ENCODE assay signal across 8 mouse cellular contexts in genomic region chr11:106750121-106750751, GRCm38 (mm10). TPM values are rescaled to one million over a fixed set of nuclear protein-coding genes. Genes with fewer than 3 reads are reported as not detected.
DNase-seq lines count a peak whose midpoint lies in the region; ATAC-seq and TF ChIP-seq lines count a peak whose summit lies in the region.

Gene Pecam1, minus strand, starts transcription at chr11:106750628.

- H3K9me3 ChIP-seq in midbrain, embryonic 12.5 days, result no peaks in the 10 kb centered on the region

- ATAC-seq in midbrain, embryonic 12.5 days (ENCODE audit: low FRiP score, low read depth), result no peak

- TF ChIP-seq POLR2A in kidney, adult 2 months (IDR thresholded peaks at IDR 0.05; ENCODE audit: low read depth, low read length), result no peak
- TF ChIP-seq POLR2A in bone marrow macrophage, adult 2 months (IDR thresholded peaks at IDR 0.05; ENCODE audit: borderline replicate concordance, low read depth, low read length), result no peak

- no peaks in the 10 kb centered on the region for H3K4me1 ChIP-seq in kidney, adult 2 months (ENCODE audit: control insufficient read depth, insufficient read depth, low read length)
- H3K4me1 ChIP-seq in bone marrow macrophage, adult 2 months (ENCODE audit: control insufficient read depth, insufficient read depth, low read length), result peaks cover 14% of the 10 kb centered on the region
- H3K4me1 ChIP-seq in midbrain, embryonic 12.5 days, result no peaks in the 10 kb centered on the region

- WGBS in kidney, adult 2 months, result 68% methylated on average over 13 of the region's 13 CpGs
- WGBS in midbrain, embryonic 12.5 days, result 87% methylated on average over 13 of the region's 13 CpGs

- H3K27ac ChIP-seq in kidney, adult 2 months (ENCODE audit: insufficient read depth, low read depth, low read length), result no peak within 1 kb of the TSS; the same call in 1 of the 2 replicates
- H3K27ac ChIP-seq in bone marrow macrophage, adult 2 months (ENCODE audit: insufficient read depth, low read depth, low read length), result peak within 1 kb of the TSS; percentile 94
- no peak within 1 kb of the TSS for H3K27ac ChIP-seq in midbrain, embryonic 12.5 days (replicated peaks)

- no peak within 1 kb of the TSS for H3K4me2 ChIP-seq in midbrain, embryonic 12.5 days (replicated peaks)

- H3K4me3 ChIP-seq in kidney, adult 2 months (ENCODE audit: insufficient read depth, low read depth, low read length), result no peak within 1 kb of the TSS
- H3K4me3 ChIP-seq in bone marrow macrophage, adult 2 months (ENCODE audit: insufficient read depth, low read length), result peak within 1 kb of the TSS; percentile 84
- no peak within 1 kb of the TSS for H3K4me3 ChIP-seq in midbrain, embryonic 12.5 days

- DNase-seq in kidney, adult 2 months, result no peak
- no peak for DNase-seq in kidney, adult 11 months
- no peak for DNase-seq in heart, adult 8-10 months (ENCODE audit: low spot score)
- DNase-seq in layer of hippocampus, postnatal 14 days (ENCODE audit: low spot score in 2 of 2), result no peak
- DNase-seq in thymus, postnatal 4 days, result peak; percentile 65
- DNase-seq in cerebellum, postnatal 10 days, result no peak

- H3K36me3 ChIP-seq in kidney, adult 2 months (ENCODE audit: control insufficient read depth, insufficient read depth, low read length), result no peaks in the 10 kb centered on the region
- H3K36me3 ChIP-seq in midbrain, embryonic 12.5 days, result no peaks in the 10 kb centered on the region

- no peaks in the 10 kb centered on the region for H3K27me3 ChIP-seq in kidney, adult 2 months (replicated peaks; ENCODE audit: control insufficient read depth, insufficient read depth, low read length)
- H3K27me3 ChIP-seq in midbrain, embryonic 12.5 days, result no peaks in the 10 kb centered on the region

- TF ChIP-seq CTCF in kidney, adult 2 months (conservative IDR thresholded peaks at IDR 0.05; ENCODE audit: insufficient read depth, insufficient read length, low read depth, low read length), result no peak
- TF ChIP-seq CTCF in bone marrow macrophage, adult 2 months (IDR thresholded peaks at IDR 0.05; ENCODE audit: low read depth, low read length), result no peak

- no peak within 1 kb of the TSS for H3K9ac ChIP-seq in midbrain, embryonic 12.5 days (replicated peaks)

RNA-seq across cellular contexts. Expression of gene Pecam1, which starts in this region (rescaled TPM):
- 56.8 and 60.4 TPM in 2 replicates for polyA plus RNA-seq in kidney, adult 2 months (2012; rRNA removed)
- polyA plus RNA-seq in bone marrow macrophage, adult 2 months (2012; ENCODE audit: insufficient read depth, insufficient read length, missing spikeins), result 4.8 and 5.1 TPM in 2 replicates
- 100 to 1,000 TPM in 3 of 4 experiments, 10 to 100 TPM in 1; 97.3 to 119 (median 109) TPM for total RNA-seq in heart, adult 8-10 months (2022)
- total RNA-seq in layer of hippocampus, postnatal 14 days (2021), result 10 to 100 TPM; 17.4 to 20.6 TPM
- 15.9 and 19.4 TPM in 2 replicates for polyA plus RNA-seq in midbrain, embryonic 12.5 days (2016; fragmentation: Nextera tagmentation; extraction: Ambion mirVana)

Comparison
In these comparisons a context has a peak if more than half of its experiments do, and no peak if none do; other contexts are left out.
1. RNA of gene Pecam1 (total RNA-seq): 97.3 to 119 TPM in heart, adult 8-10 months; 17.4 to 20.6 TPM in layer of hippocampus, postnatal 14 days; every median in the first group is over 4 times any median in the second.